In the genomic region with DNA sequence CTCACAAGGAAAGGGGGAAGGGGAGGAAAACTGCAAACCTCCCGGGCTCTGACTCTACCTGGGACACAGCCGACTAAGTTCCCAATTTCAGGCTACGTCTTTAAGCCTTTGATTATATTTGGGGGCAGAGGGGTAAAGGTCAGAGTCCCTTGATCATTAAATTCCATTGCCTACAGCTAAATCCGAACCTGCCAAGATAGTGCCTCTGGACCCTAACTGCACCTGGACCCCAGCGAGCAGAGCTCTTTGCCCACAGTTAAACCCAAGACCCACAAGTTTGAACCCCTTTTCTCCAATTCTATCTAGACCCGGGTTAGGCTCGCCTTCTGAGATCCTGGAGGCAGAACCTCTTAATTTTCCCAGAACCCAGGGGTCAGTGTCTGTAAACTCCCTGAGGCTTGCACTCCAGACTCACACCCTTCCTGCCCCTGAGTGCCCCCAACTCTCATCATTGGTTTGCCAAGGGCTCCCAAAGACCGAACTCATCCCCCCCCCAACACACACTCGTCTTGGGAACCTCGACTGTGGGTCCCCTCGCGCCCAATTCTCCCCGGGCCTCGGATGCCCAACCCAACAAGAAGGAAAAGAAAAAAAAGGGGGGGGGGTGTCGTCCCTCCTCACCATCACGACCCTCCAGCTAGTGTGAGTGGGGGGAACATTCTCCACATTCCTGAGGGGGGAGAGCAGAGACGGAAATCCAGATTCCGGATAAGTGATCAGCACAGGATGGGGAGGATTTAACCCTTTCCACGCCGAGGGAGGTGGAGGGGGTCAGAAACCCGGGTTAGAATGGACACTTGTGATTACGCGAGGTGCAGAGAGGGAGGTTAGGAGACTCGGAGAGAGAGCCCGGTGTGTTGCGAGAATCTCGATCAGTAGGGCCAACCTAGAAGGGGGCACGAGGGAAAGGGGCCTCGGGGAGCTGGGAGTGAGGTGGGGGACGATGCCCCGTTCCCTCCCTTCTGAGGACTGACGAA, we compare ENCODE assay signal across 8 mouse cellular contexts. TPM values are rescaled to one million over a fixed set of nuclear protein-coding genes. Genes with fewer than 3 reads are reported as not detected.
DNase-seq lines count a peak whose midpoint lies in the region; ATAC-seq lines count a peak whose summit lies in the region.

No protein-coding gene starts in this region.

- under 1% methylated on average over 32 of the region's 32 CpGs for WGBS in hindbrain, embryonic 11.5 days
- WGBS in liver, embryonic 12.5 days (ENCODE audit: insufficient replicate concordance), result 1% methylated on average over 32 of the region's 32 CpGs
- WGBS in neural tube, embryonic 12.5 days, result under 1% methylated on average over 32 of the region's 32 CpGs

- H3K36me3 ChIP-seq in hindbrain, embryonic 11.5 days (ENCODE audit: control insufficient read depth, insufficient read depth, low read length), result no peaks in the 10 kb centered on the region
- peaks cover 4% of the 10 kb centered on the region for H3K36me3 ChIP-seq in liver, embryonic 12.5 days
- H3K36me3 ChIP-seq in neural tube, embryonic 12.5 days, result peaks cover 9% of the 10 kb centered on the region; the same call in 1 of the 2 replicates

- DNase-seq in ovary, postnatal 14 days (ENCODE audit: low spot score), result peak; percentile 31
- no peak for DNase-seq in ovary, postnatal 36 days (ENCODE audit: low spot score)
- DNase-seq in embryo, embryonic 10.5 days (ENCODE audit: low spot score), result peak; percentile 76
- DNase-seq in hindbrain, embryonic 11.5 days (ENCODE audit: low spot score), result peak; percentile 75
- no peak for DNase-seq in spleen, postnatal 36 days (ENCODE audit: low spot score in 2 of 2)
- no peak for DNase-seq in left cerebral cortex, postnatal 25 days (ENCODE audit: low spot score in 2 of 2)

- H3K9ac ChIP-seq in hindbrain, embryonic 11.5 days (ENCODE audit: low read depth, low read length), result peak overlapping the region; percentile 80
- H3K9ac ChIP-seq in liver, embryonic 12.5 days, result peak overlapping the region; percentile 83
- H3K9ac ChIP-seq in neural tube, embryonic 12.5 days, result peak overlapping the region; percentile 87

- peak; percentile 8 for ATAC-seq in hindbrain, embryonic 11.5 days (ENCODE audit: low FRiP score)
- no peak for ATAC-seq in liver, embryonic 12.5 days
- peak; percentile 10; the same call in 1 of the 2 replicates for ATAC-seq in neural tube, embryonic 12.5 days (ENCODE audit: low FRiP score, low read depth)

- peak overlapping the region; percentile 74 for H3K4me2 ChIP-seq in hindbrain, embryonic 11.5 days (replicated peaks; ENCODE audit: low read depth, low read length)
- peak overlapping the region; percentile 98 for H3K4me2 ChIP-seq in liver, embryonic 12.5 days
- H3K4me2 ChIP-seq in neural tube, embryonic 12.5 days (replicated peaks), result peak overlapping the region; percentile 86

- peak overlapping the region; percentile 61; the same call in 1 of the 2 replicates for H3K27ac ChIP-seq in hindbrain, embryonic 11.5 days (ENCODE audit: low read depth, low read length)
- peak overlapping the region; percentile 80 for H3K27ac ChIP-seq in liver, embryonic 12.5 days
- H3K27ac ChIP-seq in neural tube, embryonic 12.5 days, result peak overlapping the region; percentile 50

- H3K4me1 ChIP-seq in hindbrain, embryonic 11.5 days (replicated peaks; ENCODE audit: control insufficient read depth, insufficient read depth, low read length), result no peaks in the 10 kb centered on the region; the same call in 1 of the 2 replicates
- peaks cover 75% of the 10 kb centered on the region for H3K4me1 ChIP-seq in liver, embryonic 12.5 days
- peaks cover 36% of the 10 kb centered on the region for H3K4me1 ChIP-seq in neural tube, embryonic 12.5 days

- no peaks in the 10 kb centered on the region for H3K9me3 ChIP-seq in hindbrain, embryonic 11.5 days (ENCODE audit: control insufficient read depth, low read length)
- no peaks in the 10 kb centered on the region for H3K9me3 ChIP-seq in liver, embryonic 12.5 days (replicated peaks)
- no peaks in the 10 kb centered on the region for H3K9me3 ChIP-seq in neural tube, embryonic 12.5 days

- H3K27me3 ChIP-seq in hindbrain, embryonic 11.5 days (ENCODE audit: control insufficient read depth, insufficient read depth, low read length), result no peaks in the 10 kb centered on the region
- no peaks in the 10 kb centered on the region; the same call in 1 of the 2 replicates for H3K27me3 ChIP-seq in liver, embryonic 12.5 days (replicated peaks)
- no peaks in the 10 kb centered on the region for H3K27me3 ChIP-seq in neural tube, embryonic 12.5 days (replicated peaks)

- intact Hi-C loops in left cerebral cortex, postnatal 25 days (cut with DNase I), result no loop called here

- H3K4me3 ChIP-seq in hindbrain, embryonic 11.5 days (ENCODE audit: low read depth, low read length), result peak overlapping the region; percentile 68
- H3K4me3 ChIP-seq in liver, embryonic 12.5 days, result peak overlapping the region; percentile 70
- H3K4me3 ChIP-seq in neural tube, embryonic 12.5 days, result peak overlapping the region; percentile 84

RNA-seq across cellular contexts. Expression of a gene that starts 1.8 kb away (rescaled TPM):
- 52.5 and 60.3 TPM in 2 replicates for polyA plus RNA-seq in hindbrain, embryonic 11.5 days (2014; fragmentation: Nextera tagmentation; extraction: Ambion mirVana)
- polyA plus RNA-seq in liver, embryonic 12.5 days (2016; fragmentation: Nextera tagmentation; extraction: Ambion mirVana), result 31.9 and 34.4 TPM in 2 replicates
- polyA plus RNA-seq in neural tube, embryonic 12.5 days (2016; fragmentation: Nextera tagmentation; extraction: Ambion mirVana), result 63.5 and 64.4 TPM in 2 replicates
- 1 to 10 TPM; 7.4 to 9.3 TPM for total RNA-seq in left cerebral cortex, postnatal 25 days (2021)

RNA-seq across cellular contexts. Expression of a gene that starts 22.3 kb away (rescaled TPM):
- polyA plus RNA-seq in hindbrain, embryonic 11.5 days (2014; fragmentation: Nextera tagmentation; extraction: Ambion mirVana), result 20.6 and 22.1 TPM in 2 replicates
- 11.1 and 11.3 TPM in 2 replicates for polyA plus RNA-seq in liver, embryonic 12.5 days (2016; fragmentation: Nextera tagmentation; extraction: Ambion mirVana)
- 15.1 and 15.4 TPM in 2 replicates for polyA plus RNA-seq in neural tube, embryonic 12.5 days (2016; fragmentation: Nextera tagmentation; extraction: Ambion mirVana)
- total RNA-seq in left cerebral cortex, postnatal 25 days (2021), result 10 to 100 TPM; 10.4 to 12.5 TPM

RNA-seq across cellular contexts. Expression of a gene that starts 33.3 kb away (rescaled TPM):
- polyA plus RNA-seq in hindbrain, embryonic 11.5 days (2014; fragmentation: Nextera tagmentation; extraction: Ambion mirVana), result 113 and 129 TPM in 2 replicates
- 188 and 207 TPM in 2 replicates for polyA plus RNA-seq in liver, embryonic 12.5 days (2016; fragmentation: Nextera tagmentation; extraction: Ambion mirVana)
- polyA plus RNA-seq in neural tube, embryonic 12.5 days (2016; fragmentation: Nextera tagmentation; extraction: Ambion mirVana), result 159 and 165 TPM in 2 replicates
- total RNA-seq in left cerebral cortex, postnatal 25 days (2021), result 100 to 1,000 TPM; 112 to 115 TPM

RNA-seq across cellular contexts. Expression of a gene that starts 48.1 kb away (rescaled TPM):
- 0.59 and 0.63 TPM in 2 replicates for polyA plus RNA-seq in hindbrain, embryonic 11.5 days (2014; fragmentation: Nextera tagmentation; extraction: Ambion mirVana)
- 0.95 and 1.0 TPM in 2 replicates for polyA plus RNA-seq in liver, embryonic 12.5 days (2016; fragmentation: Nextera tagmentation; extraction: Ambion mirVana)
- 0.73 and 0.87 TPM in 2 replicates for polyA plus RNA-seq in neural tube, embryonic 12.5 days (2016; fragmentation: Nextera tagmentation; extraction: Ambion mirVana)
- not detected for total RNA-seq in left cerebral cortex, postnatal 25 days (2021)

RNA-seq across cellular contexts. Expression of a gene that starts 49.5 kb away (rescaled TPM):
- polyA plus RNA-seq in hindbrain, embryonic 11.5 days (2014; fragmentation: Nextera tagmentation; extraction: Ambion mirVana), result 192 and 221 TPM in 2 replicates
- 1,254 and 1,289 TPM in 2 replicates for polyA plus RNA-seq in liver, embryonic 12.5 days (2016; fragmentation: Nextera tagmentation; extraction: Ambion mirVana)
- 204 and 207 TPM in 2 replicates for polyA plus RNA-seq in neural tube, embryonic 12.5 days (2016; fragmentation: Nextera tagmentation; extraction: Ambion mirVana)
- total RNA-seq in left cerebral cortex, postnatal 25 days (2021), result 1,000 to 10,000 TPM; 2,052 to 2,099 TPM

Comparison
In these comparisons a context has a peak if more than half of its experiments do, and no peak if none do; other contexts are left out.
1. DNase-seq: peak in ovary, postnatal 14 days (single experiment), embryo, embryonic 10.5 days (single experiment) and hindbrain, embryonic 11.5 days (single experiment); none in ovary, postnatal 36 days (single experiment), spleen, postnatal 36 days (0 of 2) and left cerebral cortex, postnatal 25 days (0 of 2).
2. Peak in every context shown above with its lines, with median percentiles within 50 percentile points of each other: H3K27ac ChIP-seq, H3K4me2 ChIP-seq, H3K4me3 ChIP-seq and H3K9ac ChIP-seq.